In genomic region chr9:108461675-108462074, GRCm38 (mm10) we compare ENCODE assay signal across 10 mouse cellular contexts. TPM values are rescaled to one million over a fixed set of nuclear protein-coding genes. Genes with fewer than 3 reads are reported as not detected.
A peak's percentile ranks its signal among the peaks of the same experiment; 100 is the strongest.
DNase-seq lines count a peak whose midpoint lies in the region; ATAC-seq and TF ChIP-seq lines count a peak whose summit lies in the region.
"Had no signal": no experiment of that assay in that cellular context is flagged by ENCODE, and none has a peak within 500 bp of the region (broad histone marks: within the 10 kb centered on the region; RNA-seq: fewer than 3 reads in every experiment).

No protein-coding gene starts in this region.

- peaks cover 21% of the 10 kb centered on the region for H3K4me1 ChIP-seq in lung, embryonic 15.5 days
- H3K4me1 ChIP-seq in forebrain, embryonic 11.5 days (replicated peaks; ENCODE audit: control insufficient read depth, insufficient read depth, low read length): peaks cover 4% of the 10 kb centered on the region; the same call in 1 of the 2 replicates
- peaks cover 12% of the 10 kb centered on the region for H3K4me1 ChIP-seq in limb, embryonic 12.5 days (replicated peaks)
- peaks cover 11% of the 10 kb centered on the region for H3K4me1 ChIP-seq in olfactory bulb, adult 2 months (ENCODE audit: control insufficient read depth, insufficient read depth, low read length)

- peak overlapping the region; percentile 99 for H3K27ac ChIP-seq in lung, embryonic 15.5 days
- H3K27ac ChIP-seq in forebrain, embryonic 11.5 days (ENCODE audit: low read depth, low read length): no peak overlapping the region
- no peak overlapping the region for H3K27ac ChIP-seq in limb, embryonic 12.5 days
- no peak overlapping the region for H3K27ac ChIP-seq in olfactory bulb, adult 2 months (ENCODE audit: insufficient read depth, low read depth, low read length)

- peak overlapping the region; percentile 74 for H3K4me2 ChIP-seq in lung, embryonic 15.5 days
- H3K4me2 ChIP-seq in forebrain, embryonic 11.5 days (ENCODE audit: low read depth, low read length, severe bottlenecking): peak overlapping the region; percentile 92
- H3K4me2 ChIP-seq in limb, embryonic 12.5 days: peak overlapping the region; percentile 92

- TF ChIP-seq POLR2A in olfactory bulb, adult 2 months (IDR thresholded peaks at IDR 0.05; ENCODE audit: insufficient read depth, low read depth, low read length): no peak

- peak overlapping the region; percentile 90 for H3K4me3 ChIP-seq in lung, embryonic 15.5 days
- peak overlapping the region; percentile 91 for H3K4me3 ChIP-seq in forebrain, embryonic 11.5 days (ENCODE audit: low read depth, low read length)
- peak overlapping the region; percentile 91 for H3K4me3 ChIP-seq in limb, embryonic 12.5 days (replicated peaks)
- H3K4me3 ChIP-seq in olfactory bulb, adult 2 months (ENCODE audit: insufficient read depth, low read depth, low read length): peak overlapping the region; percentile 84

- no peak for TF ChIP-seq CTCF in olfactory bulb, adult 2 months (IDR thresholded peaks at IDR 0.05; ENCODE audit: insufficient read depth, low read depth, low read length)

- ATAC-seq in lung, embryonic 15.5 days (ENCODE audit: borderline replicate concordance, extremely low read depth, low FRiP score, low TSS enrichment): no peak
- ATAC-seq in forebrain, embryonic 11.5 days (replicated peaks; ENCODE audit: low FRiP score): no peak
- no peak for ATAC-seq in limb, embryonic 12.5 days (ENCODE audit: insufficient number of reproducible peaks, insufficient read depth, low FRiP score, low TSS enrichment, low read depth)

- H3K9ac ChIP-seq in lung, embryonic 15.5 days: peak overlapping the region; percentile 87; the same call in 1 of the 2 replicates
- peak overlapping the region; percentile 86; the same call in 1 of the 2 replicates for H3K9ac ChIP-seq in forebrain, embryonic 11.5 days (ENCODE audit: low read length)
- H3K9ac ChIP-seq in limb, embryonic 12.5 days (replicated peaks): no peak overlapping the region; the same call in 1 of the 2 replicates

- 76% methylated on average over 5 of the region's 5 CpGs for WGBS in lung, embryonic 15.5 days
- WGBS in forebrain, embryonic 11.5 days: 88% methylated on average over 5 of the region's 5 CpGs
- 90% methylated on average over 5 of the region's 5 CpGs for WGBS in limb, embryonic 12.5 days
- 79% methylated on average over 5 of the region's 5 CpGs for WGBS in olfactory bulb, adult 2 months

- no peaks in the 10 kb centered on the region for H3K27me3 ChIP-seq in lung, embryonic 15.5 days
- H3K27me3 ChIP-seq in forebrain, embryonic 11.5 days (ENCODE audit: control insufficient read depth, insufficient read depth, low read length): no peaks in the 10 kb centered on the region
- H3K27me3 ChIP-seq in limb, embryonic 12.5 days: no peaks in the 10 kb centered on the region

- peaks cover 35% of the 10 kb centered on the region for H3K36me3 ChIP-seq in lung, embryonic 15.5 days
- H3K36me3 ChIP-seq in forebrain, embryonic 11.5 days (ENCODE audit: control insufficient read depth, insufficient read depth, low read length): peaks cover 12% of the 10 kb centered on the region; the same call in 1 of the 2 replicates
- peaks cover 40% of the 10 kb centered on the region for H3K36me3 ChIP-seq in limb, embryonic 12.5 days

- no peak for DNase-seq in lung, postnatal 14 days
- no peak for DNase-seq in forebrain, embryonic 11.5 days (ENCODE audit: low spot score)
- no peak for DNase-seq in cerebellum, adult 11-12 months
- no peak for DNase-seq in spleen, adult 12 weeks (ENCODE audit: low spot score)
- no peak for DNase-seq in left cerebral cortex, adult 18-20 months (ENCODE audit: low spot score in 2 of 2)
- DNase-seq: adrenal gland, postnatal 14 days had no signal

- no peaks in the 10 kb centered on the region for H3K9me3 ChIP-seq in lung, embryonic 15.5 days
- no peaks in the 10 kb centered on the region for H3K9me3 ChIP-seq in forebrain, embryonic 11.5 days (ENCODE audit: control insufficient read depth, low read length)
- H3K9me3 ChIP-seq in limb, embryonic 12.5 days: no peaks in the 10 kb centered on the region

RNA-seq across cellular contexts. Expression of gene Klhdc8b, which starts 0.3 kb away (rescaled TPM):
- polyA plus RNA-seq in lung, embryonic 15.5 days (2015; fragmentation: Nextera tagmentation; extraction: Ambion mirVana): 67.2 and 75.3 TPM in 2 replicates
- polyA plus RNA-seq in forebrain, embryonic 11.5 days (2014; fragmentation: Nextera tagmentation; extraction: Ambion mirVana): 49.5 and 53.9 TPM in 2 replicates
- polyA plus RNA-seq in limb, embryonic 12.5 days (2016; fragmentation: Nextera tagmentation; extraction: Ambion mirVana): 33.0 and 36.0 TPM in 2 replicates
- polyA plus RNA-seq in olfactory bulb, adult 2 months (2012; ENCODE audit: insufficient read depth, insufficient read length, low replicate concordance, missing spikeins): not detected in 2 replicates
- 10 to 100 TPM; 40.3 to 44.7 TPM for total RNA-seq in left cerebral cortex, adult 18-20 months (2021)

RNA-seq across cellular contexts. Expression of gene Ccdc71, which starts 1.3 kb away (rescaled TPM):
- polyA plus RNA-seq in lung, embryonic 15.5 days (2015; fragmentation: Nextera tagmentation; extraction: Ambion mirVana): 56.6 and 60.4 TPM in 2 replicates
- 42.5 and 45.2 TPM in 2 replicates for polyA plus RNA-seq in forebrain, embryonic 11.5 days (2014; fragmentation: Nextera tagmentation; extraction: Ambion mirVana)
- polyA plus RNA-seq in limb, embryonic 12.5 days (2016; fragmentation: Nextera tagmentation; extraction: Ambion mirVana): 44.6 and 49.5 TPM in 2 replicates
- polyA plus RNA-seq in olfactory bulb, adult 2 months (2012; ENCODE audit: insufficient read depth, insufficient read length, low replicate concordance, missing spikeins): not detected in 2 replicates
- 10 to 100 TPM; 37.9 to 39.9 TPM for total RNA-seq in left cerebral cortex, adult 18-20 months (2021)

RNA-seq across cellular contexts. Expression of gene Lamb2, which starts 17.9 kb away (rescaled TPM):
- polyA plus RNA-seq in lung, embryonic 15.5 days (2015; fragmentation: Nextera tagmentation; extraction: Ambion mirVana): 66.9 and 74.4 TPM in 2 replicates
- 31.8 and 40.9 TPM in 2 replicates for polyA plus RNA-seq in forebrain, embryonic 11.5 days (2014; fragmentation: Nextera tagmentation; extraction: Ambion mirVana)
- polyA plus RNA-seq in limb, embryonic 12.5 days (2016; fragmentation: Nextera tagmentation; extraction: Ambion mirVana): 40.8 and 43.7 TPM in 2 replicates
- polyA plus RNA-seq in olfactory bulb, adult 2 months (2012; ENCODE audit: insufficient read depth, insufficient read length, low replicate concordance, missing spikeins): not detected in 2 replicates
- 10 to 100 TPM; 27.0 to 37.8 TPM for total RNA-seq in left cerebral cortex, adult 18-20 months (2021)

RNA-seq across cellular contexts. Expression of gene BC048562, which starts 25.4 kb away (rescaled TPM):
- polyA plus RNA-seq in lung, embryonic 15.5 days (2015; fragmentation: Nextera tagmentation; extraction: Ambion mirVana): not detected in 2 replicates
- not detected in 2 replicates for polyA plus RNA-seq in forebrain, embryonic 11.5 days (2014; fragmentation: Nextera tagmentation; extraction: Ambion mirVana)
- not detected in 2 replicates for polyA plus RNA-seq in limb, embryonic 12.5 days (2016; fragmentation: Nextera tagmentation; extraction: Ambion mirVana)
- polyA plus RNA-seq in olfactory bulb, adult 2 months (2012; ENCODE audit: insufficient read depth, insufficient read length, low replicate concordance, missing spikeins): not detected in 2 replicates
- total RNA-seq in left cerebral cortex, adult 18-20 months (2021): not detected
- total RNA-seq: adrenal gland, postnatal 14 days; hematopoietic stem cell, adult 5-6 weeks had no signal

RNA-seq across cellular contexts. Expression of gene Usp19, which starts 28.7 kb away (rescaled TPM):
- 61.9 and 68.5 TPM in 2 replicates for polyA plus RNA-seq in lung, embryonic 15.5 days (2015; fragmentation: Nextera tagmentation; extraction: Ambion mirVana)
- polyA plus RNA-seq in forebrain, embryonic 11.5 days (2014; fragmentation: Nextera tagmentation; extraction: Ambion mirVana): 84.0 and 90.0 TPM in 2 replicates
- polyA plus RNA-seq in limb, embryonic 12.5 days (2016; fragmentation: Nextera tagmentation; extraction: Ambion mirVana): 99.3 and 99.7 TPM in 2 replicates
- 102 and 511 TPM in 2 replicates for polyA plus RNA-seq in olfactory bulb, adult 2 months (2012; ENCODE audit: insufficient read depth, insufficient read length, low replicate concordance, missing spikeins)
- 100 to 1,000 TPM; 139 to 142 TPM for total RNA-seq in left cerebral cortex, adult 18-20 months (2021)

Comparison
In these comparisons a context has a peak if more than half of its experiments do, and no peak if none do; other contexts are left out.
1. RNA of gene Klhdc8b, which starts 0.3 kb away (polyA plus RNA-seq): 67.2 to 75.3 TPM in lung, embryonic 15.5 days, 49.5 to 53.9 TPM in forebrain, embryonic 11.5 days and 33.0 to 36.0 TPM in limb, embryonic 12.5 days; not detected in olfactory bulb, adult 2 months; every median in the first group is over 10 times any median in the second.
2. RNA of gene Ccdc71, which starts 1.3 kb away (polyA plus RNA-seq): 56.6 to 60.4 TPM in lung, embryonic 15.5 days, 44.6 to 49.5 TPM in limb, embryonic 12.5 days and 42.5 to 45.2 TPM in forebrain, embryonic 11.5 days; not detected in olfactory bulb, adult 2 months; every median in the first group is over 10 times any median in the second.
3. RNA of gene Lamb2, which starts 17.9 kb away (polyA plus RNA-seq): 66.9 to 74.4 TPM in lung, embryonic 15.5 days, 31.8 to 40.9 TPM in forebrain, embryonic 11.5 days and 40.8 to 43.7 TPM in limb, embryonic 12.5 days; not detected in olfactory bulb, adult 2 months; every median in the first group is over 10 times any median in the second.
4. Peak in every context shown above with its lines, with median percentiles within 50 percentile points of each other: H3K4me2 ChIP-seq and H3K4me3 ChIP-seq.